Mouse (Mus musculus): ENCODE data around the gene Lrrc20. TPM values are rescaled to one million over a fixed set of nuclear protein-coding genes. Genes with fewer than 3 reads are reported as not detected.
A peak's percentile ranks its signal among the peaks of the same experiment; 100 is the strongest.

The Lrrc20 gene
- polyA plus RNA-seq, 1 experiment from 2014 or later: 12.4 TPM

DNA sequence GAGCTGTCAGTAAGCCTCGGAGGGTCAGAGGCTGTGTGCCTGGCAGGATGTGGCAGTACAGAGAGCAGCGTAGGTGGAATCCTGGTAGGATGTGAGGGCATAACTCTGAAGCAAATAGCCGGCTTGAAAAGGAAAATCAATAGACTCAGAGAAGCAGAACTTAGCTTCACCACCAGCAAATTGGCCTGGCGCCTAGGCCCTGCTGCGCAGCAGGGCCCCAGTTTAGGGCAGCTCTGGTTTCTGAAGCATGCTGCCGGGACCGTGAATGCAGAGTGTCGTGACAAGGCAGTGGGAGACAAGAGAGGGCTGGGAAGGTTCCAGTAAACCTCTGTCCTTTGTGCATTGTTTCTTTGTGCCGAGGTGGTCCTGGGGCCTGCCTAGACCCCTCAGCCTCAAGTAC, 20.6 kb downstream of the Lrrc20 start:
- Histone ChIP-seq H3K4me2 (peak overlapping the region; percentile 16; the same call in 1 of the 2 replicates), H3K36me3 (no peaks in the 10 kb centered on the region), H3K4me3 (no peak overlapping the region), H3K27me3 (no peaks in the 10 kb centered on the region), H3K9me3 (no peaks in the 10 kb centered on the region), H3K4me1 (peaks cover 35% of the 10 kb centered on the region), H3K9ac (0 out of 2 replicates have a peak overlapping the region, but pooled peaks have one; percentile 49), H3K27ac (peak overlapping the region; percentile 85)
- 32% methylated on average over 9 of the region's 9 CpGs for WGBS
- no peak for ATAC-seq (ENCODE audit: insufficient number of reproducible peaks, insufficient read depth, low FRiP score, low TSS enrichment, low read depth)

DNA sequence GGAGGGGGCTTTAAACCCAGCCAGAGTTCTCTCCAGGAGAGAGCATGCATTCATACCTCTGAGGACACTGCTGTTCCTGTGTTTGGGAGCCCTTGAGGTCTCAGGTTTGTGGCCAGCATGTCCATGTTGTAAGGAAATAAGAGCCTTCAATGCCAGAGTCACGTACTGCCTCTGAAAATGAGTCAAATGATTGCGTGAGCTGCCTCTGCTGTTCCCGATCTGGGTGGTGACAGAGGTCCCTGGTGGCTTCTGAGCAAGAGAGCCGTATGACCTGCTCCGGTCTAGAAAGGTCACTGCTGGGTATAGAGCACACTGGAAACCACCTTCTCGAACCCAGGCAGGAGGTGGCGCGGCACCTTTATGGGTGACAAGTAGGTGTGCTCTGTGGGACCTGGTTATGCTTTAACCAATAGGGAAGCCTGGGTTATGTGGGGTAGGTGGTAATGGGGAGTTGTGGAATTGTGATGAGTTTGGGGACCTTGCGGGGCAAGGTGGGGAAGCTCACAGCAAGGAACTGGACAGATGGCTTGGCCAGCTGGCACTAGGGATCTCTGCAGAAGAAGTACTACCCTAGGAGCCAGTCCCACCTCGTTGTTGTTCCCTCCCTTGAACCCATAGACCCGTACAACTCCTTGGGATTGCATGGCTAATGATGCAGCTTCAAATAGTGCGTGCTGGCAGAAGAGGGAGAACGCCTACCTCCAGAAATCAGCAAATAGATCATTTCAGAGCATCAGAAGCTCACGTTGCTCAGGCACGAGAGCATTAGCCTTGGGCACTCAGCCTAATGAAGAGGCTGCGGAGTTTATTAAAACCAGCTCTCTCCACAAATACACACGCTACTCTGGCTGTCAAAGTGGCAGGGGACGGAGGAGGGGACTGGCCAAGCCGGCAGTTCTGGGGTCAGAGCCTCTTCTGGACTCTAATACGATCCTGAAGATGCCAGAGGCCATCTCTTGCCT, 24.2 kb downstream of the Lrrc20 start:
- no peak overlapping the region for H3K9ac ChIP-seq
- WGBS: 56% methylated on average over 20 of the region's 20 CpGs
- no peak overlapping the region for H3K4me2 ChIP-seq
- H3K4me1 ChIP-seq: peaks cover 29% of the 10 kb centered on the region
- ATAC-seq (ENCODE audit: insufficient number of reproducible peaks, insufficient read depth, low FRiP score, low TSS enrichment, low read depth): no peak
- H3K27me3 ChIP-seq: no peaks in the 10 kb centered on the region
- no peak overlapping the region for H3K4me3 ChIP-seq
- no peak overlapping the region for H3K27ac ChIP-seq
- no peaks in the 10 kb centered on the region for H3K9me3 ChIP-seq
- no peaks in the 10 kb centered on the region for H3K36me3 ChIP-seq

DNA sequence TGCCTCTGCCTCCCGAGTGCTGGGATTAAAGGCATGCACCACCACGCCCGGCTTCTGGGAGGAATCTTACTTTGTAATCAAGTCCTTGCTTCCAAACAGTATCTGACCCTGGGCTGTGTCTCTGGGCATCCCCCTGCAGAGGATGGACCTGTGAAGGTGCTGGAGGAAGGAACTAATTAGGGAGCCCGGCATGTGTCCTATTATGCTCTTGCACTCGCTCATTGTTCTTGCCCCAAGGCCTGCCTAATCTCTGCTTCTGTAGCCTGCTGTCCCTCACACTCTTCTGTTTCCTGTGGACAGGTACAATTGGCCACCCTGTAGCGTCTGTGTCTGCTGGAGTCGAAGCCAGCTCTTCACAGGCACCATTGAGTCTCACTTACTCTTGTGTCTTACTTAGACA, 25.2 kb downstream of the Lrrc20 start:
- H3K4me1 ChIP-seq: peaks cover 19% of the 10 kb centered on the region
- WGBS: 54% methylated on average over 7 of the region's 7 CpGs

DNA sequence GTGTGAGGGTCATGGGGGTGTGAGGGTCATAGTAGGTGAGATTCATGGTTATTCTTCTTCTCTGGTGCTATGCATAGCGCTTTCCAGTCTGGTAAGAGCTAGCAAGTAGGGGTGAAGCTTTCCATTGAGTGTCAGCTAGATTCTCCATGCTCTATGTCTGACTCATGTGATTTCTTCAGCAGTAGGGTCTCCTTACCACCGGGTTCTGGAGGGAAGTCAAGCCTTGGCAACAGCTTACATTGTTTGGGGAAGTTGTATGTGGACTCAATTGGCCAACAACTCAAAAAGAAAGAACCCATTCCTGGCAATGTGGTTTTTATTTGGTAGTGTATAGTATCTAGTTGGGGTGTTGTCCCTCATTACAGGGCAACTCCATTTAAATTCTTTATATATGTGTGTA, 28.5 kb downstream of the Lrrc20 start:
- 92% methylated on average over 2 of the region's 2 CpGs for WGBS

More for the DNA sequence above, 25.2 kb downstream of the Lrrc20 start:
- no peak overlapping the region for H3K9ac ChIP-seq
- no peak overlapping the region for H3K4me2 ChIP-seq
- no peaks in the 10 kb centered on the region for H3K27me3 ChIP-seq
- H3K36me3 ChIP-seq: no peaks in the 10 kb centered on the region
- ATAC-seq (ENCODE audit: insufficient number of reproducible peaks, insufficient read depth, low FRiP score, low TSS enrichment, low read depth): no peak
- H3K27ac ChIP-seq: no peak overlapping the region
- H3K9me3 ChIP-seq: no peaks in the 10 kb centered on the region
- H3K4me3 ChIP-seq: no peak overlapping the region

DNA sequence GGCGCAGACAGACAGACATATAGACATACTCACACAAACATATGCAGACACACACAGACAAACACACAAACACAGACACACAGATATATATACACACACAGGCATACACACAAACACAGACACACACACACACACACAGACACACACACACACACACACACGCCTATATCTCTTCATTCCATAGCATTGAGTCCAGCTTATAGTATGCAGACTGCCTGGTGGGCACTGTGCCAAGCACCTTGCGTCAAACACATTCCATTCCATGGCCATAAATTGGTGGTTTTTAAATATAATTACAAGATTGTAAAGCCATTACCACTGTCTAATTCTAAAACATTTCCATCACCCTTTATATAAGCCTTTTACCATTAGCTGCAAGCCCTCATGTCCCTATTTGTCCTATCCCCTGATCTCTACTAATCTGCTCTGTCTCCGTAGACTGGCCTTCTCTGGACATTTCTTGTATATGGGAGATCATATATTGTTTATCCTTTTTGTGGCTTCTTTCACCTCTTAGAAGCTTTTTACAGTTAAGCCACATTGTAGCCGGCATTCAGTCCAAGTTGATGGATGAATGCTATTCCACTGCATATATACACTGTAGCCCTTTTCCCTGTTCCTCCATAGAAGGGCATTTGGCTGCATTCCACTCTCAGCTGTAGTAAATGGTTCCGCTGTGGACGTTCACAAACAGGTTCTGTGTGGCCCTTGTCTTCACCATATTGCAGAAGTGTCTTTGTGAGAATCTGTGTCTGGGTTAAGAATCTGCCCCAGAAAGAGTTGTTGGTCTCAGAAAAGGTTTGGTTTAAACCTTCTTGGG, 31.0 kb downstream of the Lrrc20 start:
- H3K27me3 ChIP-seq: no peaks in the 10 kb centered on the region
- 0 out of 2 replicates have a peak, but pooled peaks have one; percentile 52 for ATAC-seq (ENCODE audit: insufficient number of reproducible peaks, insufficient read depth, low FRiP score, low TSS enrichment, low read depth)
- no peaks in the 10 kb centered on the region for H3K9me3 ChIP-seq
- no peak overlapping the region for H3K9ac ChIP-seq
- H3K4me3 ChIP-seq: no peak overlapping the region
- WGBS: 74% methylated on average over 7 of the region's 7 CpGs
- H3K4me2 ChIP-seq: no peak overlapping the region
- H3K36me3 ChIP-seq: no peaks in the 10 kb centered on the region
- no peak overlapping the region for H3K27ac ChIP-seq
- 0 out of 2 replicates have a peak, but pooled peaks cover 4% of the 10 kb centered on the region for H3K4me1 ChIP-seq

More for the DNA sequence above, 28.5 kb downstream of the Lrrc20 start:
- Histone ChIP-seq H3K9ac (no peak overlapping the region), H3K27ac (no peak overlapping the region), H3K36me3 (no peaks in the 10 kb centered on the region), H3K4me3 (no peak overlapping the region), H3K9me3 (no peaks in the 10 kb centered on the region), H3K4me2 (no peak overlapping the region), H3K4me1 (0 out of 2 replicates have a peak, but pooled peaks cover 10% of the 10 kb centered on the region), H3K27me3 (no peaks in the 10 kb centered on the region)
- no peak for ATAC-seq (ENCODE audit: insufficient number of reproducible peaks, insufficient read depth, low FRiP score, low TSS enrichment, low read depth)

DNA sequence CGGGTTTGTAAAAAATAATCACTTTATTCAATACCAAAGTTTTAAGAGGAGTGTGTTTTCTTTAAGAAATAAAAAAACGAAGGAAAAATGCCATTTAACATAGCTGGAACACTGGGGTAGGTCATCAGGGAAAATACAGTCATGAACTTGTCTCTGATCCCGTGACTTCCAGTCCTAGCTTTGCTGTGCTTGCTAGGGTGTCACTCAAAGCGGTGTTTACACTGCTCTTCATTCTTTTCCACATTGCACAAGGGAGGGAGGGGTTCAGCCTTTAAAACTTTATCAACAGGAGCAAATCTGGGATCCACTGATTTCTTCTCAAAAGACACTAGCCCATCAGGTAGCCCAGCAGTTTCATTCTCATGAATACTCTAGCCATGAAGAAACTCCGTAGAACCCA, 34.3 kb downstream of the Lrrc20 start:
- no peak overlapping the region for H3K27ac ChIP-seq
- no peaks in the 10 kb centered on the region for H3K36me3 ChIP-seq
- H3K4me3 ChIP-seq: no peak overlapping the region
- no peak overlapping the region for H3K9ac ChIP-seq
- 0 out of 2 replicates have a peak, but pooled peaks cover 4% of the 10 kb centered on the region for H3K4me1 ChIP-seq
- no peak overlapping the region for H3K4me2 ChIP-seq
- no peaks in the 10 kb centered on the region for H3K27me3 ChIP-seq
- WGBS: 91% methylated on average over 5 of the region's 5 CpGs
- no peak for ATAC-seq (ENCODE audit: insufficient number of reproducible peaks, insufficient read depth, low FRiP score, low TSS enrichment, low read depth)
- no peaks in the 10 kb centered on the region for H3K9me3 ChIP-seq

DNA sequence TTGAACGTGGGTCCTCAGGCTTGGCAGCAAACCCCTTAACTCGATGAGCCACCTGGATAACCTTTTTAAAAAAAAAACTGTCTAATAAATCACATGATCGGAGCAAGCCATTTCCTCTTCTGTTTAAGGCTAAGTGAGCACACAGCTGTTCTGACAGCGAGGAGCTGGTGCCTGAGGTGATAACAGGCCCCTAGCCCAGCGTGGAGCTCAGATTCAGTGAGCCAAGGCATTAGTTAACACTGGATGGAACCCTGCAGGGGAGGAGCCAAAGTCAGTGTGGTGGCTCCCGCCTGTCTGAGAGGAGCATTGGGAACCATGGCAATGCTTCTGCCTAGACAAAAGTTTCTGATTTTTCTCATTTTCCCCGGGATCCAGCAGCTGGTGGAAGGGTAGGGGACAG, 35.2 kb downstream of the Lrrc20 start:
- H3K4me2 ChIP-seq: no peak overlapping the region
- no peaks in the 10 kb centered on the region for H3K9me3 ChIP-seq
- no peak for ATAC-seq (ENCODE audit: insufficient number of reproducible peaks, insufficient read depth, low FRiP score, low TSS enrichment, low read depth)
- 0 out of 2 replicates have a peak, but pooled peaks cover 4% of the 10 kb centered on the region for H3K4me1 ChIP-seq
- H3K9ac ChIP-seq: no peak overlapping the region
- no peak overlapping the region for H3K27ac ChIP-seq
- no peak overlapping the region for H3K4me3 ChIP-seq
- 37% methylated on average over 7 of the region's 7 CpGs for WGBS
- H3K27me3 ChIP-seq: no peaks in the 10 kb centered on the region
- no peaks in the 10 kb centered on the region for H3K36me3 ChIP-seq

DNA sequence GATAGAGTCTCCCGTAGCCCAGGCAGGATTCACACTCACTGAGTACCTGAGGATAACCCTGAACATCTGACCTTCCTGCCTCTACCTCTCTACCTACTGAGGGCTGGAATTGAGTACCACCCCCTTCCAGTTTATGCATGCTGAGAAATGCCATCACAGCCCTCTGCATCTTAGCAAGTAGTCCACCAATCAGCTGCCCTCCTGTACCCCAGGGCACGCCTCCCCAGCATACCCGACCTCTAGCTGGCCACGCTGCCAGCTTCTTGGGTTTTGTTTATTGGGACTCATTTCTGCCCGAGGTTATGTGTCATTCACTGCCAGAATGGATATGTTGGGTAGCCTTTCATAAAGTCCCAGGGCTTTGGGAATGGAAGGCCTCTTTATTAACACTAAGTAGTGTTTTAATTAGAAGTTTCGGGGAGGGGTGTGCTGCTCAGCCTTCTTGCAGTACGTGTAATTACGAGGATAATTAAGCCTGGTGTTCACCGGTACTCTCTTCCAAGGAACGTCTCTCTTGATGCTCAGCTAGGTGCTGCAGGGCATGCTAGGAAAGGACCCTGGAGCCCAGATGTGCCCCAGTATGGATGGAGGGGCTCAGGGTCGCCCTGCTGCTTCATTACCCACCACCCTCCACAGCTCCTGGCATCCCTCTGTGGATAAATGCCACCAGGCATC, 36.8 kb downstream of the Lrrc20 start:
- no peak overlapping the region for H3K9ac ChIP-seq
- no peak overlapping the region for H3K4me3 ChIP-seq
- peaks cover under 1% of the 10 kb centered on the region; the same call in 1 of the 2 replicates for H3K4me1 ChIP-seq
- H3K4me2 ChIP-seq: no peak overlapping the region
- H3K27me3 ChIP-seq: no peaks in the 10 kb centered on the region
- no peaks in the 10 kb centered on the region for H3K9me3 ChIP-seq
- no peaks in the 10 kb centered on the region for H3K36me3 ChIP-seq
- 56% methylated on average over 11 of the region's 11 CpGs for WGBS
- no peak overlapping the region for H3K27ac ChIP-seq
- ATAC-seq (ENCODE audit: insufficient number of reproducible peaks, insufficient read depth, low FRiP score, low TSS enrichment, low read depth): no peak

DNA sequence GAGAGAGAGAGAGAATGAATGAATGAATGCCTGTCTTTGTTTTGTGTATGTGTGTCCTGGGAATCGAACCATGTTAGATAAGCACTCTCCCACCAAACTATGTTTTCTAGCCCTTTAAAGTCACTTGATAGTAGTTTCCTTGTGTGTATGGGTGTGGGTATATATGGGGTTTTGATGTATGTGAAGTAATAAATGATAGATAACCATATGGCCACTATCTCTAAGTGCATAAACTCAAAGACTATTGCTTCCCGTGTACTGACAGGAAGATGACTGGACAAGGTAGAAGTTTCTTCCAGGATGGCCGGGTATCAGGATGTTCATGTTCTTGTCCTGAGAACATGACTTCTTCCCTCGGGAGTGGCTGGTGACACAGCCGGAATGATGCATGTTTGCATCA, 41.3 kb downstream of the Lrrc20 start:
- WGBS: 82% methylated on average over 5 of the region's 5 CpGs
- Histone ChIP-seq H3K9me3 (no peaks in the 10 kb centered on the region), H3K27ac (no peak overlapping the region), H3K9ac (no peak overlapping the region), H3K4me1 (peaks cover 8% of the 10 kb centered on the region; the same call in 1 of the 2 replicates), H3K4me3 (no peak overlapping the region), H3K36me3 (no peaks in the 10 kb centered on the region), H3K27me3 (no peaks in the 10 kb centered on the region), H3K4me2 (no peak overlapping the region)
- no peak for ATAC-seq (ENCODE audit: insufficient number of reproducible peaks, insufficient read depth, low FRiP score, low TSS enrichment, low read depth)

DNA sequence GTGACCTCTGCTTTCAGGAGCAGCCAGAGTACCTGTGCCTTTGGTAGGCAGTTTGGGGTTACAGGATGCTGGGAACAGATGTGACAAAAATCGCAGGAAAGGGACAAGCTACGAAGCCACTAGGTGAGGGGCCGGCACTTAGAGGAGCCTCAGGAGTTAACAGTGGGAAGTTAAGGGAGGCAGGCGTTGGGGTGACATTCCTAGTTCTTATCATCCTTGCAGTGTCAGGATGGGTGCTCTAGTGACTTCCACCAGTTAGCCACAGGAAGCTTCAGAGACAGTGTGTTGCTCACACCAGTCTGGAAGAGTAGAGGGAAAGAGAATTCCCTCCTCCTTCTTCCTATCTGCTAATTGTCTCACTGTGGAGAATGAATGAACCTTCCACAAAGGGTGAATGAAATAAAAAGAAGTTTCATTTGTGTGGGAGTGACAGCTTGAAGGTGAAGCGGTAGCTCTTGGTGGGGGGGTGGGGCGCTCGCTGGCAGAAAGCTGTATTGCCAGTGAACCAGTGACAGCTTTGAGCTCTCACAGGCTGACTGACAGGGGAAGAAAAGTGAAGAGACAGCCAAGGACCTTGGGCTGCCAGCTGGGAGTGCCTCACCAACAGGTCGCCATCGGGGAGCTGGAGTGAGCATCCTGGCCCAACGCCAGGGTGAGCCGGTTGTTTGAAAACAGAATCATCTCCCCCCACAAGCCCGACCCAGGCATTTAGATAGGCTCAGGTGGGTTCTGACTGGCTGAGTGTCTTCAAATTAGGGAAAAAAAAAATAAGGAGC, 41.9 kb downstream of the Lrrc20 start:
- ATAC-seq (ENCODE audit: insufficient number of reproducible peaks, insufficient read depth, low FRiP score, low TSS enrichment, low read depth): no peak

More for the DNA sequence above, 41.9 kb downstream of the Lrrc20 start:
- no peak overlapping the region for H3K4me2 ChIP-seq
- no peak overlapping the region for H3K4me3 ChIP-seq
- no peaks in the 10 kb centered on the region for H3K36me3 ChIP-seq
- H3K27ac ChIP-seq: no peak overlapping the region
- H3K9me3 ChIP-seq: no peaks in the 10 kb centered on the region
- no peaks in the 10 kb centered on the region for H3K27me3 ChIP-seq
- H3K4me1 ChIP-seq: peaks cover 8% of the 10 kb centered on the region; the same call in 1 of the 2 replicates
- no peak overlapping the region for H3K9ac ChIP-seq
- WGBS: 60% methylated on average over 12 of the region's 12 CpGs
